Mouse (Mus musculus) stomach, postnatal 0 days (tissue): ENCODE measurements at regions not wholly inside any gene's neighbourhood (a gene's known extent, or its start where the extent isn't known, plus 50 kb on each side); places are given as distances from the start of the nearest gene placed in this dataset.

Experiments
- CTCF ChIP-seq: IDR thresholded peaks from 2 replicates; pipeline ENCODE4 v1.5.1; 2016; ENCODE audit warnings: antibody characterized with exemption, low read depth, mild to moderate bottlenecking, moderate library complexity
- EP300 ChIP-seq: optimal IDR thresholded peaks from 2 replicates; pipeline ENCODE3; 2016; ENCODE audit warnings: antibody characterized with exemption

GRCm38 (mm10) chr14:15698607-15699006 lies 259.8 kb upstream of the Lrrc3b start:
- TF ChIP-seq CTCF (no peak), EP300 (no peak)
